Mouse (Mus musculus) kidney, postnatal 10 days (tissue): ENCODE measurements at regions not wholly inside any gene's neighbourhood (a gene's known extent, or its start where the extent isn't known, plus 50 kb on each side); places are given as distances from the start of the nearest gene placed in this dataset.

Source experiments
- DNase-seq: peaks from one replicate; pipeline ENCODE4 v3.0.0; 2021; ENCODE audit warnings: mixed read lengths

DNA sequence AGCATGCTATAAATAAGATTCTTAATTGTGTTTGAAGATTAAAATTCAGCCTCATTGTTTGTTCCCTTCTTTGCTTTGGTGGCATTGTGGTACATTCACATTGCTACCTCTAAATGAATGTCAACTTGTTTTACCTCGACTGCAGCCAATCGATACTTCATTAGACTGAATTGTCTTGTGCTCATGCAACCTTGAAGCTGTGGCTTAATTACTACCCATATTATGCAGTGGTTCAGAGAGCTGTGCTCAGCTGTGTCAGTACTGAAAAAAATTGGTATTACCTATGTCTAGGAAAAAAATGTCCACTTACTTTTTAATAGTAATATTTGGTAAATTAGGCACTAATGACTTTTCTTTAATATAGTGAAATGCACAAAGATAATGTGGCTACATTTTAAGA, 1523.6 kb upstream of the Gm8797 start:
- no peak for DNase-seq

GRCm38 (mm10) chr3:4271361-4271760, 1479.2 kb upstream of the Gm8797 start:
- peak; percentile 3 for DNase-seq

- DNase-seq, result no peak
Observed at GRCm38 (mm10) chr3:4274607-4275006, 1476.0 kb upstream of the Gm8797 start.

DNA sequence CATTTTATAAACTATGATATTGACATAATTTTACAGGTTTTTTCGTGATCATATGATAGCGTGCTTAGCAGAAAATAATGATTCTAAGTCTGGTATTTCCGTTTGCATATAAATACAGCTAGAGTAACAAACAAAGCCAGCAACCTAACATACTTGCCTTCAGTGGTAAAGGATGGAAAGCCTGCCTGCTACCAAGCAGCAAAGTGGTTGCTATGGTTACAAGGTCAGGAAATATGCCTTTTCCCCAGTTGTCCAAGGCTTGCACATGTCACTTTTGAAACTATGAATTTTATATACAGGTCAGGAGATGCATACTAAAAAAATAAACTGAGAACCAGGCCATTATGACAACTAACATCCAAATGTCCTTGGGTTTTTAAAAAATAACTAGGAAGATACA, 1472.6 kb upstream of the Gm8797 start:
- no peak for DNase-seq

DNA sequence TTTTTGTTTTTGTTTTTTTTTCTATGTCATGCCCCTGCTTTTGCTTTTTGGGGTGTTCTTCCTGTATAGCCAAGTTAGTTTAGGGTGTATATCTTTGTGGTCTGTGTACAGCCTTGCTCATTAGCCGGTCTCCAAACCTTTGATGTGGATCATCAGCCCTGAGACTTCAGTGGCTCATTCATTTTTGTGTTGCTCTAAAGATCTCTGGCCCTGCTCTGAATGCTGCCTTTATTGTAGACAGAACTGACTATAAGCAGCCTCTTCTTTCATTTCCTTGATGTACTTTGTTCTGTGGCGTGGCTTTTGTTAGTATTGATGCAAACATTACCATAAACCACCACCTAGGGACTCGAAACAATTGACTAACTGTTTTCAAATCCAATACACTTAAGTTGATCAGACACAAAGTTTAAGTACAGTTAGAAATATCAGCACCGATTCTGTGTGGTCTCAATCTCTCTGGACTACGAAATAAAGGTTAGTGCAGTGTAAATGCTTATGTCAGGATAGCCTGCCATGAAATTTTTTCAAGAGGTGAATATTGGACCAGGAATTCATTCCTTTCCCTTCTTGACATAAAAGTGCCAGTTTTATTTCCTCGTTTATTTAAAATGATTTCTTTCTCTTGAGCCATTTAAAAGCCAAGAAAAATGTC, 1470.1 kb upstream of the Gm8797 start:
- DNase-seq, result no peak

DNA sequence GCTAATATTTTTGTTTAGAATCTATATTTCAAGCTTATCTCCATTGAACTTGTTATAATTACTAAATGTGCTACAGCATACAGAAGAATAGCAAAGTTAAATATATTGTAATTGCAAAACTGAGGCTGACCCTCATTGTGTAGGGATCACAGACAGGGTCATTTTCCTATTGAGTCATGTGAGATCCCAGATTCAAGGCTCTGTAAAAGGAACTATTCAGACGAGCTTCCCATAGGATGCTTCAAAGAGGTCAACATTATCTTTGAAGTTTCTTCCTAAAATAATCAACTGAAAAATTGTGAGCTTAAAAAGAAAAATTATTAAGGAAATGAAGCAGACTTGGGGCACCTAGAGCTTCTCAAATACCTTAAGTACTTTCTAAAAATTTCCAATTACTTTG, 1469.5 kb upstream of the Gm8797 start:
- DNase-seq, result no peak

DNA sequence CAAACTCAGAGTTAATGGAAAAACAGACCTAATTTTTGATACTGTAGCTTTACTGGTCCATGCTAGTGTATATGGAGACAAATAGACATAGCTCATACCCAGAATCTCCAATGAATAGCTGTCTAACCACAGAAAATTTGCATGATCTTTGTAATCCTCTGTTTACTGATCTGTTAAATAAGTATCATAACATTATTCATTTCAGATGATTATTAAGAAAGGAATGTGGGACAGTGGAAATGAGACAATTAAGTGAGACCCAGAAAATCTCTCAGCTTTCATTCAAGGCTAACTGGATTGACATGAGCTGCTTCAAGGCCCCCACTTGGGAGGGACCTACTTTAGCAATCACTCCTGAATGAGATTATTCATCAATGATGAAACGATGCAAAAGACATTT, 1463.5 kb upstream of the Gm8797 start:
- DNase-seq, result no peak

DNA sequence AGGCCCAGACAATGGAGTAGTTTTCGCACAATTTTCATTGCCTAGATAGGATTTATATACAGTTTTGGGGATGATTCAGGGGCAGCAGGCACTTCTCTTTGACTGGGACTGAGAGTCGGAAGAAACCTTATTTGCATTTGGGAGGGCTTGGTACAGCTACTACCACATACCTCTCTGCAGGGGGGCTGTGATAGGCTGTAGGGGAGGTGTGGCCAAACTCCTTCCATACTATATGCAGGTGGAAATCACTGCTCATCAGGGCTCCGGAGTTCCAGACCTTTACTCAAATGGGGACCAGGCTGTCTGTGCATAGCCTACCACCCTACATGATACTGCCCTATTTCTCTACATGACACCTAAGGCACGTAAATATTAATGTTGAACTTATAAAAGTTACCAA, 1414.2 kb upstream of the Gm8797 start:
- DNase-seq, result no peak

- peak; percentile 27 for DNase-seq
Observed at GRCm38 (mm10) chr3:4339153-4339552, 1411.5 kb upstream of the Gm8797 start.
